Mouse (Mus musculus) cerebellum, postnatal 14 days (tissue): ENCODE data around the gene Txndc2.

Experiments
- DNase-seq, 2 experiments: peaks; one replicate each; pipeline ENCODE4 v3.0.0; 2021; ENCODE audit warnings: mixed read lengths in 2 of 2

The Txndc2 gene

GRCm38 (mm10) chr17:65641734-65642218 lies at the start of gene Txndc2:
TSS of gene Txndc2 (minus strand) at chr17:65642168.
- no peak for DNase-seq

DNA sequence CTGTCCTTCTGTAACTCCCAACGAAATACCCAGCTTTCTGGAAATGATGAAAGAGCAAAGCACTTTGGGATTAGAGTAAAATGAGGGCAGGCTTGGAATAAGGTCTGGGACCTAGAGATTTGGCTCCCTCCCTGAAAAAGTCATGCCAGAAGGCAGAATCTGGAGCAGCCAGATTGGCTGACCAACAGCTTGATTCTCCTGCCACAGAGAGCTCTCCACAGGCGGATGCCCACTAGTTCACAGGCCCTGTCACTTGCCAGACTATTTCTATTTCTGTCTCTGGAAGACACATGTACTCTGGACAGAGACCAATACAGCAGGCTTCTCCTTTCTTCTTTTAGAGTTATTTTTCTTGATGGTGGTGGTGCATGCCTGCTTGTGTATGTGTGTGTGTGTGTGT lies 41.8 kb upstream of the Txndc2 start:
- peak; percentile 86 to 89 for DNase-seq

DNA sequence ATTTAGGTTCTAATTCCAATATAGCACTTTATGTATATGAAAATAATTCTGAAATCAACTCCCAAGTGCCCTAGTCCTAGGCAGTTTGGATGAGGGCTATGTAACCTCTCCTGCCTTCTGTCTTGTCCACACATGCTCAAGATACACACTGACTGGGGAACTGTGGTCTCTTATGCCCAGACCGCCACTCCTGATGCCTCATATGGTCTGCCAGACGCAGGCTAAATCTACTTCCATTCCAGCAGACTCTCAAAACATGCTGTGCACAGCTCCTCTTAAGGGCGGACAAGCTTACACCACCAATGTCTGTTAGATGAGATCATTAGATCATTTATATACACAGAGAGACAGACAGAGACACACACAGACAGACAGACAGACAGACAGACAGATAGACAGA lies 41.3 kb upstream of the Txndc2 start:
- DNase-seq: peak in 1 of 2 experiments; percentile 51

DNA sequence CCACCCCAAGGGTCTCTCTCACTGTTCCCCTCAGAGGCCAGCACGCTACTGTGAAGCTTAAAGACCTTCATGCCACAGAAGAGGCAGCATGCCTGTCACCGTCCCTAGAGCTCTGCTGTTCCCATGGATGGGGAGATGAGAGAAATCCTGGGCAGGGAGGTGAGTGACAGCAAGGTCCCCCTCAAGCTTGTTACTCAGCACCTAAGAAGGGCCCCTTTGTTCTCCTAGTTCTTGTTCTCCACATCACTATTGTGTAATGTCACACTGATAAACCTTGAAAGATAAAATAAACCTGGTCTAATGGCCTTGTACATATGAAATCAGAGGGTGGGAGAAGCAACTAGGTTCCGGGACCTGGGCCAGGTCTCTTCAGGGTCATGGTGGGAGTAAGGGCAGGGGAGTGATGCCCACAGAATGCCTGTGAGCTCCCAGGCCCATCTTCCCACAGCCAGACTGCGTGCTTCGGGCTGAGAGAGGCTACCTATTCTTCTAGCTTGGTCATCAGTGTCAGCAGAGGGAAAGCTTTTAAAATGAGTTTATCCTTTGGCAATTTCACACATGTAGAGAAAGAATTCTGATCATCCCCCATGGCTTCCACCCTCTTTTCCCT lies 40.2 kb upstream of the Txndc2 start:
- no peak for DNase-seq

DNA sequence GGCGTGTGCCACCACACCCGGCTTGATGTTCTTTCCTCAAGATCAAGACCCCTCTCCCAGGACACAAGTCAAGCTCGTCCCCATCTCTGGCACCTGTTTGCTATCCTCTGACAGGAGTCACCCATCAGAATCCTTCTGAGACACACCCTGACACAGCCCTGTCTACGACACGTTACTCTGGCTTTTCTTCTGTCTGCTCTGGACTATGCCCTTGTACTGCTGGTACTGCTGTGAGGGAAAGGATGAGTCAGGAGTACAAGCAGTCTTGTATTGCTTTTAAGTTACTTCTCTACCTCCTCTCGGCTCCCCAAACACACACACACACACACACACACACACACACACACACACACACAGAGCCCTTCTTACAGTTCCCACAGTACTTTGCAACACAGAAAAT lies 39.5 kb upstream of the Txndc2 start:
- DNase-seq: no peak

GRCm38 (mm10) chr17:65680801-65681412 lies 38.9 kb upstream of the Txndc2 start:
- no peak for DNase-seq

DNA sequence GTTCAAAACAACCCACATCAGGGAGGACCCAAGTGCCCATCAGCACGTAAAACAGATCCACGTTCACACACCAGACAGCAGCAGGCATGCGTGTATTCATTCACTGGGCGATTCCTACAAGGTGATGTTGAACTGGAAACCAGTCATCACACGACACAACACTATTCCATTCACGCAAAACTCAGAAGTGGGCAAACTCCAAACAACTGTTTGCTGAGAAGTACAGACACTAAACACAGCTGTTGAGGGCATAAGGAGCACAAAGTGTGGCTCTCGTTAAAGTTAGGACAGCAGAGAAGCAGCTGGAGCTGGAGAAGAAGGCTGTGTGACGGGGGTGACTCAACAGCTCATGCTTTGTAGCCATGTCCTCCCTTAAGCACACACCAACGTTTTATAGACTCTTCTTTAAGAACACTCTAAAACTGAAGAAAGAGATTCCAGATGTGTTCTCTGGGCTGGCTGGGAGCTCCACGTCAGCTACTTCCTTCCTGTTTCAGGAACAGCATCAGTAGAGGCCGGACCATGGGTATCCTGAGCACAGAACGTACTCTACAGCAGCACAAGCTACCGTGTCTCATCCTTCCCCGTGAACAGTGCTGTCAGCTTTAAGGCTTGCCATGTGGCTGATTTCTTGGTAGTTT lies 38.0 kb upstream of the Txndc2 start:
- DNase-seq: no peak

GRCm38 (mm10) chr17:65677742-65678141 lies 35.8 kb upstream of the Txndc2 start:
- DNase-seq: peak in 1 of 2 experiments; percentile 35

DNA sequence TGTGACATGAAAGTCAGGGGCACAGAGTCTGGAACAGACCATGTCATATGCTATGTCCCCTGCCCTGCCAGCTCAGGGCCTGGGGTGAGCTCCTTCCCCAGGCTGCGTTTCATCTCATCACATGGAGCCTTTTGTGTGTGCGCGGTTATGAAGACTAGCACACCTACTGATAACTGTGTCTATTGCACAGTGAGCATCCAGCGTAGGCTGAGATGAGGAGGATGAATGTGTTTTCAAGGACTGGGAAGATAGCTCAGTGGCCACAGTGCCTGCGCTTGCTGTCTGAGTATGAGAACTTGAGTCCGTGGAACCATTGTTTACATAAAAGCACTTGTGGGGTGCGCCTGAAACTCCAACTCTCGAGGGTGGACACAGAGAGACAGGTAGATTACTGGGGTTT lies 34.6 kb upstream of the Txndc2 start:
- DNase-seq: no peak

- DNase-seq: no peak
Observed at GRCm38 (mm10) chr17:65675985-65676384, 34.0 kb upstream of the Txndc2 start.

GRCm38 (mm10) chr17:65674710-65675171 lies 32.8 kb upstream of the Txndc2 start:
- DNase-seq: no peak

GRCm38 (mm10) chr17:65672926-65673325 lies 31.0 kb upstream of the Txndc2 start:
- no peak for DNase-seq

DNA sequence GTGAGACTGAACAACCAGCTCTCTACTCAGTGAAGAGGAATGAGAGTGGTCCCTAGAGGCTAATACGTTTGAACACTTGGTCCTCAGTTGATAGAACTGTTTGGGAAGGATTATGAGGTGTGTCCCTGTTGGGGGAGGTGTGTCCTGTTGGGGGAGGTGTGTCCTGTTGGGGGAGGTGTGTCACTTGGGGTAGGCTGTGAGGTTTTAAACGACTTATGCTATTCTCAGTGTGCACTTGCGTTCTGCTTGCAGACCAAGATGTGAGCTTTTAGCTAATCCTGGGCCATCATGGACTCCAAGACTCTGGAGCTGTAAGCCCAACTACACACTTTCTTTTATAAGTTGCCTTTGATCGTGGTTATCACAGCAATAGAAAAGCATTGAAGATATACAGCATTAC lies 27.1 kb upstream of the Txndc2 start:
- DNase-seq: no peak

DNA sequence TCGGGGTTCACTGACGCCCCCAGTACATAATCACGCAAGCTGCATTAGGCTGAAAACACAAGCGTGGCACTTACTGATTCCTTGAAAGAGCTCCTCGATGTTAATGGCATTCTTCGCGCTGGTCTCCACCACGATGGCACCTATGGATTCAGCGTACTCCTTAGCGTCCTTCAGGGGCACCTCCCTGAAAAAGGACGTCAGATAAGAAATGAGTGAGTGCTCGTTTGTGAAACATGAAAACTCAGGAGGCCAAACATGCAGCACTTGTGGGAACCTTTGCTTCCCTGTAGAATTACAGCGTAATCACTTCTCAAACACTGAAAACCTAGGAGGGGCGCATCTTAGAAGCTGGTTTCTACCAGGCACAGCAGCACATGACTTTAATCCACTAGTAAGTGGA lies 25.8 kb upstream of the Txndc2 start:
- DNase-seq: no peak

GRCm38 (mm10) chr17:65666388-65667161 lies 24.6 kb upstream of the Txndc2 start:
- no peak for DNase-seq

DNA sequence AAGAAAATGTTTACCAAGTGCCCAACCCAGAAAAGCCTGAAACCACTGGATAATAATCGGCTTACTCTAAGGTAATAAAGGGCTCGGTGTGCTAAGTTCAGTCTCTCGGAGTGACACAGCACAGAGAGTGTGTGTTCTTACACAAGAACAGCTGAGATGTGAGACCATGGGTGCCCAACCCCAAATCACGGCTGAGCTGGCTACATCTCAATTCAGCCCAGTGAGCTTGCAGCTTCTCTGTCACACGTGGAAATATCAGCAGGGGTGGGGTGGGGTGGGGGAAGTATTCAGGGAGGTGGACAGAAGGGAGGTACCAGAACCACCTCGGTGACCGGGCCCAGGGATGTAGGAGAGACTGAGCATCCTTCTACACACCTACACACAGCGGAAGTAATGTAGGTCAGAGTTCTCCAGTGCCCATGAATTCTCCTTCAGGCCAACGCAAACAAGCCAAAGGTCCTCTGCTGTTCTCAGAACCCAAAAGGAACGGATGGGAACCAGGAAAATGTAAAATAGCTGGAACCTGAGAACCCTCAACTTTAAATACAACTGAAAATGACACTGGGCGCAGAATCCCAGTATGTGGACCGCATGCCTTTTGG lies 23.9 kb upstream of the Txndc2 start:
- no peak for DNase-seq

DNA sequence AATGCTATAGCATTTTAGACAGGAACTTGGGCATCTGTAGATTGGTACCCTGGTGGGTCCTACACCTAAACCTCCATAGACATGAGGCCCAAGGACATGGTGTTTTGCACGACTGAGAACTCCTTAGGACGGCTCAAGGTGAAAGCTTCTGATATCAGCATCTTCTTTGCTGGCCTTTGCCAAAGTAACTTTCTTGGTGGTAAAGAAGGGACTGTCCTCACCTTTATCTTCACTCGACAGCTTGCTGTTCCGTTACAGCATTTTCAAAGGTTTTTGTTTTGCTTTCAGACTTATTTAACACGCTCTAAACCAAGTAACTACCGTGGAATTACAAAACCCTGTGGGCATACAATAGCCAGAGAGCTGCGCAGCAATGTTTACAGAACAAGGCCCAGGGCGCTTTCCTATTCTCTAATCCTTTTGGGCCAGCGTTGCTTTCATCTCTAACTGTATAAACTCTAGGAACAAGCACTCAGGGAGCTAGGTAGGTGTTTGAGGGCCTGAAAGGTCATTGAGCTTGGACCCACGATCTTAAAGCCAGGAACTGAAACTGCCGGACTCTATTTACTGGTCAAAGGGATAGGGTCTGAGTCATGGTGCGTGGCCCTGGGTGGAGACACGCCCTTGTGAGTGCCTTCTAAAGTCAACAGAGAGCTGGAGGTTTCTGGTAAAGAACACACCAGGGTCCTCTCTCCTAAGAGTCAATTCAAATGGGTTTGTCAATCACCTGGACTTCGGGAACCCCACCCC lies 21.5 kb upstream of the Txndc2 start:
- DNase-seq: no peak

DNA sequence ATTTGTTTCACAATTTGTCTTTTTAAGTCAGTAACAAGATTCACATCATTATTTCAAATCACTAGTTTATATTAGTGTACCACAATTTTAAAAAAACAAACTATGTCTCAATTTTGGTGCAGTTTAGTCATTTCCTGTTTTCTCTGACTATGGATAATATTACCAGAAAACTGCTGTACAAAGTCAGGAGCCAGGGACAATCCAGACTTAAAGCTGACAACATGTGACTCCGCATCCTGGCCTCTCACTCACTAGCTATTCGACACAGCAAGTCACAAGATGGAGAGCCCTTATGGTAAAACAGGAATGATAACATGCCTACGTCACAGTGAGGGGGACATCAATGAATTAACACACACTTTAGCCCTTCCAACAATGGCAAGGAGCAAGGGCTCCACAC lies 20.7 kb upstream of the Txndc2 start:
- no peak for DNase-seq

GRCm38 (mm10) chr17:65658416-65658815 lies 16.4 kb upstream of the Txndc2 start:
- no peak for DNase-seq

DNA sequence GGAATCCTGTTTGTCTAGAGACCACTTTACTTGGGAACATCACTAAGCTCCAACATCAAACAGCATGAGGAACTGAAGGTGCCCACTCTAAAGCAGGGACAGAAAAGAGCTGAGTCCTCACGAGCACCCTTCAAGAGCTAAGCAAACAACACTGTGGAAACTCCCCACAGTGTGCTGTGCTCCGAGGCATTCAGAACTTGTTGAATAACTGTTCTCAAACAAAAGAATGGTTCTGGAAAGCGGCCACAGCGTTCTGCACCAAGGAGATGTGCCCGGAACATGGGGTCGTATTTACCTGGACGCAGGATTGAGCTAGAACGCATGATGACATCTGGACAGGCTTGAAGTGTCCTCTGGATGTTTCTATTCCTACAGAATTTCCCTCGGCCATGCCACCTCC lies 16.0 kb upstream of the Txndc2 start:
- DNase-seq: no peak

GRCm38 (mm10) chr17:65656731-65657130 lies 14.8 kb upstream of the Txndc2 start:
- no peak for DNase-seq

DNA sequence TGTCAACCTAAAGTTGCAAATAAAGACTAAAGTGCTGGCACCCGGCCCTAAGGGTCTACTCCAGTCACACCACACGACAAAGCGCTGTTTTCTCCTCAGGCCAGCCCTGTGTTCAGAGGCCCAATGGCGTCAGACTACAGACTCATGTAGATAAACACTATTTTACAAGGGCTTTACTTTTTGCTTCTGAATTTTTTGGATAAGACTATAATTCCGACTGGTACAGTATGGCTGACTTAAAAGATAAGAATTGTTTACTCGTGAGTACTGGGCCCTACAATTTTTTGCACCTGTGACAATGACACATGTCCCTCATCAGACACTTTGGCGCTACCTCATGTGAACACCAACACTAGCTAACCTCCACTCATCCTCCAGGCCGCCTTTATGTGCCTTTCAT lies 14.1 kb upstream of the Txndc2 start:
- no peak for DNase-seq
